Mouse (Mus musculus) midbrain, embryonic 13.5 days (tissue): ENCODE measurements around the gene Gm21725. TPM values are rescaled to one million over a fixed set of nuclear protein-coding genes. Genes with fewer than 3 reads are reported as not detected.
"Not testable (repeated sequence)": the region's sequence is repeated elsewhere in the genome, so short reads cannot be mapped to it uniquely, and the experiment has no call there.

ENCODE experiments used
- ATAC-seq: fragments of 200-750 bp; cut with Nextera tagmentation; 2 replicates; pipeline ENCODE4 v1.8.0; 2017; ENCODE audit warnings: mild to moderate bottlenecking, moderate TSS enrichment, moderate library complexity
- H3K27ac ChIP-seq: fragments of 300-500 bp; sonication (generic); 2 replicates; pipeline ENCODE4 v1.5.1; 2015; ENCODE audit warnings: inconsistent platforms, mild to moderate bottlenecking, moderate library complexity
- H3K27me3 ChIP-seq: fragments of 300-500 bp; sonication (generic); 2 replicates; pipeline ENCODE4 v1.6.1; 2015; ENCODE audit warnings: mild to moderate bottlenecking, inconsistent platforms
- H3K36me3 ChIP-seq: fragments of 300-500 bp; sonication (generic); 2 replicates; pipeline ENCODE4 v1.6.1; 2015; ENCODE audit warnings: mild to moderate bottlenecking, inconsistent platforms
- H3K4me1 ChIP-seq: fragments of 300-500 bp; sonication (generic); replicated peaks from 2 replicates; pipeline ENCODE4 v1.6.1; 2015; ENCODE audit warnings: inconsistent platforms
- H3K4me2 ChIP-seq: fragments of 300-500 bp; sonication (generic); replicated peaks from 2 replicates; pipeline ENCODE4 v1.6.1; 2015; ENCODE audit warnings: moderate library complexity, mild to moderate bottlenecking, inconsistent platforms
- H3K4me3 ChIP-seq: fragments of 300-500 bp; sonication (generic); replicated peaks from 2 replicates; pipeline ENCODE4 v1.5.1; 2015; ENCODE audit warnings: mild to moderate bottlenecking, inconsistent platforms
- H3K9ac ChIP-seq: fragments of 300-500 bp; sonication (generic); replicated peaks from 2 replicates; pipeline ENCODE4 v1.6.1; 2015; ENCODE audit warnings: mild to moderate bottlenecking, inconsistent platforms
- H3K9me3 ChIP-seq: fragments of 300-500 bp; sonication (generic); 2 replicates; pipeline ENCODE4 v1.6.1; 2016; ENCODE audit warnings: mild to moderate bottlenecking, inconsistent platforms
- WGBS: fragments of 180-500 bp; shearing (Covaris S2); methylation state at CpG from one replicate; pipeline ENCODE4 v1.1.7; 2015; 5-methylcytosine and 5-hydroxymethylcytosine counted together
- polyA plus RNA-seq: library from polyadenylated mRNA; unstranded; fragments of >200 nt; fragmentation: Nextera tagmentation; extraction: Ambion mirVana; gene quantifications from 2 replicates; pipeline ENCODE4 v1.2.1, GENCODE M21; 2015

Gene Gm21725
- polyA plus RNA-seq = not detected in 2 replicates

- H3K4me3 ChIP-seq, H3K9me3 ChIP-seq, H3K4me1 ChIP-seq, H3K4me2 ChIP-seq, H3K36me3 ChIP-seq, H3K27ac ChIP-seq, H3K27me3 ChIP-seq, H3K9ac ChIP-seq, ATAC-seq: not testable (repeated sequence)
- WGBS = no CpG with 5 or more reads among the region's 3 CpGs
These were observed at the start of gene Gm21725 for GRCm38 (mm10) chrY:13348963-13349362. Gene Gm21725 (minus strand): TSS chrY:13349063.

Other genes starting within 250 kb of the Gm21725 start
- not detected in 2 replicates for gene Gm21891, start 215.6 kb downstream of the Gm21725 start, polyA plus RNA-seq
- gene Gm21425, start 187.1 kb downstream of the Gm21725 start, polyA plus RNA-seq = not detected in 2 replicates
- gene Gm21828, start 125.1 kb downstream of the Gm21725 start, polyA plus RNA-seq = not detected in 2 replicates
- not detected in 2 replicates for gene Gm21440, start 96.7 kb downstream of the Gm21725 start, polyA plus RNA-seq
- gene Gm21454, start 96.6 kb downstream of the Gm21725 start, polyA plus RNA-seq = not detected in 2 replicates
- not detected in 2 replicates for gene Gm21866, start 116.5 kb upstream of the Gm21725 start, polyA plus RNA-seq
- not detected in 2 replicates for gene Gm20773, start 145.0 kb upstream of the Gm21725 start, polyA plus RNA-seq